Mouse (Mus musculus) neural tube, embryonic 14.5 days (tissue): ENCODE results near the gene Smad3. TPM values are rescaled to one million over a fixed set of nuclear protein-coding genes. Genes with fewer than 3 reads are reported as not detected.

Experiments used
- ATAC-seq: fragments of 200-750 bp; cut with Nextera tagmentation; 2 replicates; pipeline ENCODE4 v1.8.0; 2017; ENCODE audit warnings: low read depth, mild to moderate bottlenecking, moderate TSS enrichment, moderate library complexity
- H3K27ac ChIP-seq: fragments of 300-500 bp; sonication (generic); 2 replicates; pipeline ENCODE4 v1.5.1; 2014; ENCODE audit warnings: low read depth, mild to moderate bottlenecking, control low read depth, low read length, moderate library complexity, mixed read lengths
- H3K27me3 ChIP-seq: fragments of 300-500 bp; sonication (generic); 2 replicates; pipeline ENCODE4 v1.6.1; 2014; ENCODE audit warnings: low read length; ENCODE audit not compliant: control insufficient read depth, insufficient read depth
- H3K36me3 ChIP-seq: fragments of 300-500 bp; sonication (generic); 2 replicates; pipeline ENCODE4 v1.6.1; 2014; ENCODE audit warnings: low read length, mixed read lengths; ENCODE audit not compliant: control insufficient read depth, insufficient read depth
- H3K4me1 ChIP-seq: fragments of 300-500 bp; sonication (generic); 2 replicates; pipeline ENCODE4 v1.6.1; 2014; ENCODE audit warnings: low read length; ENCODE audit not compliant: control insufficient read depth, insufficient read depth
- H3K4me2 ChIP-seq: fragments of 300-500 bp; sonication (generic); 2 replicates; pipeline ENCODE4 v1.6.1; 2014; ENCODE audit warnings: mild to moderate bottlenecking, low read depth, low read length, control low read depth
- H3K4me3 ChIP-seq: fragments of 300-500 bp; sonication (generic); 2 replicates; pipeline ENCODE4 v1.5.1; 2014; ENCODE audit warnings: low read depth, low read length, control low read depth, mixed read lengths
- H3K9ac ChIP-seq: fragments of 300-500 bp; sonication (generic); replicated peaks from 2 replicates; pipeline ENCODE4 v1.6.1; 2014; ENCODE audit warnings: low read depth, mild to moderate bottlenecking, control low read depth, low read length, mixed read lengths
- H3K9me3 ChIP-seq: fragments of 300-500 bp; sonication (generic); 2 replicates; pipeline ENCODE4 v1.6.1; 2016; ENCODE audit warnings: low read length; ENCODE audit not compliant: control insufficient read depth
- WGBS: fragments of 180-500 bp; shearing (Covaris S2); extraction: QIAGEN DNeasy Blood & Tissue Kit; methylation state at CpG from one replicate; pipeline ENCODE4 v1.1.7; 2014; 5-methylcytosine and 5-hydroxymethylcytosine counted together
- polyA plus RNA-seq: library from polyadenylated mRNA; unstranded; fragments of >200 nt; fragmentation: Nextera tagmentation; extraction: Ambion mirVana; gene quantifications from 2 replicates; pipeline ENCODE4 v1.2.1, GENCODE M21; 2014

Smad3 gene
- polyA plus RNA-seq, 1 experiment from 2014 or later = 6.4 TPM

DNA sequence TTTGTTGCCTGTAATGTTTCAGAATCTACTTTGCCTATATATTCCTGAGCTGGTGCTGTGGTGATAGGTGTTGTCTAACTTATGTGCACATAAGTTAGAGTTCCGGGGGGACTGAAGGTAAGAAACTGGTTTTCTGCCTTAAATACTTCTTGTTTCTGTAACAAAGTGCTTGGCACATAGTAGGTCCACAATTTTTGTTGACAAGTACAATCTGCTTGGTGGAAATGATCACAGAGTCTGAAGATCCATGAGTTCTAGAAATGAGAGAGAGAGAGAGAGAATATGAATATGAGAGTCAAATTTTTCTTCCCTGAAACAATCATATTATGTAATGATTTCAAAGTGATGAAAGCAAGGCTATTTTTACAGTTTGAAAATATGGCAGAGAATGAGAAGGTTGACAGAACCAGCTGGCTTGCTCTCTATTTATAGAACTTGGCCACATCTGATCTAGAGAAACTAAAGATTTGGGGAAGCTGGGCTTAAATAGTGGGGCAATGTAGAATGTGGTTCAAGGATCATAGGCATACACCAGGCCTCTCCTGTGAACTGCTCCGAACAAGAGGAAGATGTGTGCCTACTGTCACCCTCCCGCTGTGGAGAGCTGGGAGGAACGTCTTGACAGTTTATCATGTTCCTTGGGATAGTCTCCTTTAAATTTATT lies 115.7 kb downstream of the Smad3 start:
- Histone ChIP-seq H3K36me3 (peaks cover 10% of the 10 kb centered on the region; the same call in 1 of the 2 replicates), H3K9me3 (no peaks in the 10 kb centered on the region), H3K27me3 (no peaks in the 10 kb centered on the region), H3K4me3 (no peak overlapping the region), H3K4me2 (no peak overlapping the region), H3K9ac (no peak overlapping the region), H3K27ac (no peak overlapping the region), H3K4me1 (no peaks in the 10 kb centered on the region)
- WGBS = 94% methylated on average over 4 of the region's 4 CpGs
- ATAC-seq = no peak

DNA sequence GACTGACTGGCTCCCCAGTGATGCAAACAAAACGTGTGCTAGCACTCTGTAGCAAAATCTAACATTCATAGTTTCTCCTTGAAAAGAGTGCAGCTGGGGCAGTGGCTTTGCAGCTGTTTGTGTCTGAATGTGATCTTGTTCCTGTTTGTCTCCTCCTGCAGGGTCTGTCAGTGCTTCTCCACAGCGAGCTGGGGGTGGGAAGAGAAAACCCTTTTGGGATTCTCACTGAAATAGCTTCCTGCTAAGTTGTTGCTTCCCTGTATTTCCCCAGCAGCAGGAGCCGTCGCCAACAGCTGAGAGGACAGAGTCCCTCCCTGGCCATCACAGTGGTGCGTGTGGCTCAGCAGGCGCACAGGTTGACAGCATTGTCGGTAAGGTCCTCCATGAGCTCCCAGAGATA lies 121.7 kb downstream of the Smad3 start:
- Histone ChIP-seq H3K4me1 (no peaks in the 10 kb centered on the region), H3K27me3 (no peaks in the 10 kb centered on the region), H3K9ac (no peak overlapping the region), H3K27ac (no peak overlapping the region), H3K9me3 (no peaks in the 10 kb centered on the region), H3K36me3 (peaks cover 15% of the 10 kb centered on the region; the same call in 1 of the 2 replicates), H3K4me3 (no peak overlapping the region), H3K4me2 (no peak overlapping the region)
- WGBS = 69% methylated on average over 7 of the region's 7 CpGs
- no peak for ATAC-seq

DNA sequence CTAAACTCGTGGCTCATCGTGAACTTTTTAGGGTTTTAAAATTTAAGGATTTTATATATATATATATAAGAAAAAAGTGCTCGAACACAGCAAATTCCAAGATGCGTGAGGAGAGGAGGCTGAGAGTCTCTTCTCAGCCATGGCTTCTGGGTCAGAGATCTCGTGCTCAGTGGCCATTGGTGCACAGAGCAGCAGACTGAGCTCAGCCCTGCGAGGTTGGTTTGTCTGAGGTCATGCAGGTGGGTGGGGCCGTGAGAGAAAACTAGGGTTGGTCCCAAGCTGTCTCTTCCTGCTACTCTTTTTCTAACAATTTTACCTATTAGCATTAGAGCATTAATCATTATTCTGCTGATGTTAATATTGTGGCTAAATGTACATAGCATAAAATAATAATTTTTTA lies 124.5 kb downstream of the Smad3 start:
- Histone ChIP-seq H3K27ac (no peak overlapping the region), H3K4me3 (no peak overlapping the region), H3K27me3 (no peaks in the 10 kb centered on the region), H3K4me1 (no peaks in the 10 kb centered on the region), H3K4me2 (no peak overlapping the region), H3K9me3 (no peaks in the 10 kb centered on the region), H3K9ac (no peak overlapping the region), H3K36me3 (peaks cover 5% of the 10 kb centered on the region; the same call in 1 of the 2 replicates)
- ATAC-seq = no peak
- WGBS = 68% methylated on average over 7 of the region's 7 CpGs

DNA sequence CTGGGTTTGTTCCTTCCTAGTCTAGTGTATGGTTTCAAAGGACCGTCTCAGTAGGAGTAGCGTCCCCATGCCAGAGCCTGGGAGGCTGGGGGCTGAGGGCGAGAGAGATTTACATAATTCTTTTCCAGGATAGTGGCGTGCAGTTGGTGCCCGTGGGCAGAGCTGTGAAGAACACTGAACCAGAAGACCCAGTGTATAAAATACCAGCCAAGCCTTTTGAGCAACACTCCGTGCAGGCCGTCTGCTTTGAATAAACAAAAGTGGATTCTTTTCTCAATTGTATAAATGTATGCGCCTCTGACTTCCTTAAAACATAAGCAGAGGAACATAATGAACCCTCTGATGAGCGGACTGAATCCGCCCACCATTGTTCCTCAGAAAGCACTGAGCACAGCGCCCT lies 124.9 kb downstream of the Smad3 start:
- Histone ChIP-seq H3K9ac (no peak overlapping the region), H3K27me3 (no peaks in the 10 kb centered on the region), H3K9me3 (no peaks in the 10 kb centered on the region), H3K4me2 (no peak overlapping the region), H3K4me3 (no peak overlapping the region), H3K4me1 (no peaks in the 10 kb centered on the region), H3K27ac (no peak overlapping the region), H3K36me3 (peaks cover 5% of the 10 kb centered on the region; the same call in 1 of the 2 replicates)
- 39% methylated on average over 11 of the region's 11 CpGs for WGBS
- ATAC-seq = no peak

GRCm38 (mm10) chr9:63632045-63632444 lies 125.7 kb downstream of the Smad3 start:
- Histone ChIP-seq H3K27ac (no peak overlapping the region), H3K9me3 (no peaks in the 10 kb centered on the region), H3K4me2 (no peak overlapping the region), H3K4me3 (no peak overlapping the region), H3K27me3 (no peaks in the 10 kb centered on the region), H3K9ac (no peak overlapping the region), H3K36me3 (0 out of 2 replicates have a peak, but pooled peaks cover 5% of the 10 kb centered on the region), H3K4me1 (no peaks in the 10 kb centered on the region)
- WGBS = 69% methylated on average over 4 of the region's 4 CpGs
- ATAC-seq = no peak

GRCm38 (mm10) chr9:63625090-63625756 lies 132.6 kb downstream of the Smad3 start:
- Histone ChIP-seq H3K9ac (no peak overlapping the region), H3K9me3 (no peaks in the 10 kb centered on the region), H3K4me1 (no peaks in the 10 kb centered on the region), H3K4me2 (no peak overlapping the region), H3K27ac (no peak overlapping the region), H3K36me3 (no peaks in the 10 kb centered on the region; the same call in 1 of the 2 replicates), H3K27me3 (no peaks in the 10 kb centered on the region), H3K4me3 (no peak overlapping the region)
- 82% methylated on average over 9 of the region's 9 CpGs for WGBS
- no peak for ATAC-seq

- ATAC-seq = no peak
- H3K9ac ChIP-seq = no peak overlapping the region
- no peak overlapping the region for H3K27ac ChIP-seq
- H3K36me3 ChIP-seq = no peaks in the 10 kb centered on the region; the same call in 1 of the 2 replicates
- no peak overlapping the region for H3K4me3 ChIP-seq
- H3K4me2 ChIP-seq = no peak overlapping the region
- H3K4me1 ChIP-seq = no peaks in the 10 kb centered on the region
- H3K27me3 ChIP-seq = no peaks in the 10 kb centered on the region
- WGBS = 84% methylated on average over 15 of the region's 15 CpGs
- H3K9me3 ChIP-seq = no peaks in the 10 kb centered on the region
Measured at GRCm38 (mm10) chr9:63623895-63624569, 133.8 kb downstream of the Smad3 start.

DNA sequence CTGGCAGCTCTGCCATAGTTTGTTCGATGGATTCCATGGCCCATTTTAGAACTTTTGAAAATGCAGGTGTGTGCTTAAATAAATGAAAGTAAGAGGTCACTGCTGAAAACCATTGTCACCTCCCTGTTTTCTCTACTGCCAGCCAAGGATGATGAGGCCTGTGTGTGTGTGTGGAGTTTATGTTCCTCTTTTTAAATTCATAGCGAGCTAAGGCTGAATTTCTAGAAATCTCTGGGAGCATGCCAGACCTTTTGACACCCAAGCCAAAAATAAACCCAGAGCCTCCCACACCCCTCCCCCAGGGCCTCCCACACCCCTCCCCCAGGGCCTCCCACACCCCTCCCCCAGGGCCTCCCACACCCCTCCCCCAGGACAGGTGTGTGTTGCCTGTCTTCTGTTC lies 139.8 kb downstream of the Smad3 start:
- Histone ChIP-seq H3K4me1 (peaks cover 5% of the 10 kb centered on the region; the same call in 1 of the 2 replicates), H3K27me3 (no peaks in the 10 kb centered on the region), H3K27ac (no peak overlapping the region), H3K9ac (no peak overlapping the region), H3K9me3 (no peaks in the 10 kb centered on the region), H3K36me3 (peaks cover 6% of the 10 kb centered on the region; the same call in 1 of the 2 replicates), H3K4me3 (no peak overlapping the region), H3K4me2 (no peak overlapping the region)
- no peak for ATAC-seq
- 93% methylated on average over 2 of the region's 2 CpGs for WGBS
